In the genomic region with DNA sequence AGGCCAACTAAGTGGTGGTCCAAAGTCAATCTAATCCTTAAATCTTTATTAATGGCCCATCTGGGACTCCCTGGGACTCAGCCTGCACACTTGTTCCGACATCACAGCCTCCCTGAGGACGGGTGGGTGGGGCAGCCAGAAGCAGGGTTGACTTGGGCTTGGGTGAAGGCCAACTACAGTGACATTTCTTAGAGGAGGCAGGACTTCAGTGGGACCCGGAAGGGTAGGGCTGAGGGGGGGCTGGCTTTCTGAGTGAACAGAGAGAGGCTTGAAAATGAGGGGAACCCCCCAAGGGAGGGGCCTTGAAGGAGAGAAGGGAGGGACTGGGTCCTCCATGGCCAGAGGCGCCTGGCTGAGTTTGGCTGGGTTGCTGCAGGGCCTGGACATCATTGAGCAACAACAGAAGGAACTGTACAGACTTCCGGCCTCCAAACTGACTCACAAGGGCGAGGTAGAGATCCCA, we compare ENCODE assay signal across 12 mouse cellular contexts. TPM values are rescaled to one million over a fixed set of nuclear protein-coding genes. Genes with fewer than 3 reads are reported as not detected.
A peak's percentile ranks its signal among the peaks of the same experiment; 100 is the strongest.
DNase-seq lines count a peak whose midpoint lies in the region; ATAC-seq lines count a peak whose summit lies in the region.
"Had no signal": no experiment of that assay in that cellular context is flagged by ENCODE, and none has a peak within 500 bp of the region (broad histone marks: within the 10 kb centered on the region; RNA-seq: fewer than 3 reads in every experiment).

No protein-coding gene starts in this region.

- H3K9me3 ChIP-seq in lung, embryonic 16.5 days (ENCODE audit: control insufficient read depth, low read length) = no peaks in the 10 kb centered on the region
- H3K9me3 ChIP-seq in midbrain, embryonic 10.5 days (replicated peaks) = no peaks in the 10 kb centered on the region
- H3K9me3 ChIP-seq: forebrain, embryonic 10.5 days; limb, embryonic 12.5 days; midbrain, embryonic 12.5 days had no signal

- H3K4me3 ChIP-seq in lung, embryonic 16.5 days (ENCODE audit: low read length) = no peak overlapping the region
- no peak overlapping the region for H3K4me3 ChIP-seq in midbrain, embryonic 10.5 days
- H3K4me3 ChIP-seq: forebrain, embryonic 10.5 days; limb, embryonic 12.5 days; midbrain, embryonic 12.5 days had no signal

- peaks cover 4% of the 10 kb centered on the region for H3K4me1 ChIP-seq in lung, embryonic 16.5 days (replicated peaks; ENCODE audit: control insufficient read depth, insufficient read depth, low read length)
- no peaks in the 10 kb centered on the region for H3K4me1 ChIP-seq in midbrain, embryonic 10.5 days
- H3K4me1 ChIP-seq: midbrain, embryonic 12.5 days had no signal

- H3K27ac ChIP-seq in lung, embryonic 16.5 days (ENCODE audit: low read length) = no peak overlapping the region
- no peak overlapping the region for H3K27ac ChIP-seq in midbrain, embryonic 10.5 days (replicated peaks)
- H3K27ac ChIP-seq: forebrain, embryonic 10.5 days; limb, embryonic 12.5 days; midbrain, embryonic 12.5 days had no signal

- ATAC-seq in lung, embryonic 16.5 days (ENCODE audit: low read depth) = peak; percentile 67; the same call in 1 of the 2 replicates

- no peaks in the 10 kb centered on the region; the same call in 1 of the 2 replicates for H3K27me3 ChIP-seq in lung, embryonic 16.5 days (ENCODE audit: control insufficient read depth, insufficient read depth, low read depth, low read length)
- peaks cover 6% of the 10 kb centered on the region for H3K27me3 ChIP-seq in midbrain, embryonic 10.5 days (ENCODE audit: low read depth, poor library complexity, severe bottlenecking)

- peak; percentile 33 for DNase-seq in testis, postnatal 14 days (ENCODE audit: low spot score)
- no peak for DNase-seq in testis, postnatal 10 days (ENCODE audit: low spot score)
- DNase-seq in gastrocnemius, postnatal 36 days = peak; percentile 41 to 48
- no peak for DNase-seq in left cerebral cortex, postnatal 4 days
- DNase-seq in midbrain, embryonic 10.5 days (ENCODE audit: low spot score) = no peak
- no peak for DNase-seq in right cerebral cortex, postnatal 25 days
- DNase-seq: cerebellum, adult 11-12 months; thymus, adult 2 months had no signal

- no peaks in the 10 kb centered on the region for H3K36me3 ChIP-seq in lung, embryonic 16.5 days (ENCODE audit: control insufficient read depth, insufficient read depth, low read length)
- H3K36me3 ChIP-seq in midbrain, embryonic 10.5 days = no peaks in the 10 kb centered on the region
- H3K36me3 ChIP-seq: forebrain, embryonic 10.5 days; limb, embryonic 12.5 days; midbrain, embryonic 12.5 days had no signal

- intact Hi-C loops in gastrocnemius, postnatal 36 days (cut with DNase I) = no loop called here
- intact Hi-C loops in left cerebral cortex, postnatal 4 days (cut with DNase I) = no loop called here

- H3K4me2 ChIP-seq in lung, embryonic 16.5 days (ENCODE audit: low read depth, low read length) = no peak overlapping the region
- H3K4me2 ChIP-seq: limb, embryonic 12.5 days; midbrain, embryonic 12.5 days had no signal

- 45% methylated on average over 6 of the region's 6 CpGs for WGBS in lung, embryonic 16.5 days
- WGBS in midbrain, embryonic 10.5 days = 81% methylated on average over 6 of the region's 6 CpGs

- H3K9ac ChIP-seq in lung, embryonic 16.5 days (ENCODE audit: low read length) = no peak overlapping the region
- H3K9ac ChIP-seq: limb, embryonic 12.5 days; midbrain, embryonic 12.5 days had no signal

RNA-seq across cellular contexts. Expression of a gene that starts 22.3 kb away (rescaled TPM):
- total RNA-seq in gastrocnemius, postnatal 36 days (2021) = not detected
- polyA plus RNA-seq in lung, embryonic 16.5 days (2015; fragmentation: Nextera tagmentation; extraction: Ambion mirVana) = not detected in 2 replicates
- under 1 TPM in 1 of 2 experiments, not detected in 1; 0.24 TPM for total RNA-seq in left cerebral cortex, postnatal 4 days (2021)
- not detected in 2 replicates for polyA plus RNA-seq in midbrain, embryonic 10.5 days (2016; fragmentation: Nextera tagmentation; extraction: Ambion mirVana)
- polyA plus RNA-seq: forebrain, embryonic 10.5 days; limb, embryonic 12.5 days; midbrain, embryonic 12.5 days had no signal

RNA-seq across cellular contexts. Expression of a gene that starts 33.3 kb away (rescaled TPM):
- total RNA-seq in gastrocnemius, postnatal 36 days (2021) = 1 to 10 TPM in 1 of 2 experiments, under 1 TPM in 1; 0.54 to 1.2 TPM
- 0.40 and 1.0 TPM in 2 replicates for polyA plus RNA-seq in lung, embryonic 16.5 days (2015; fragmentation: Nextera tagmentation; extraction: Ambion mirVana)
- total RNA-seq in left cerebral cortex, postnatal 4 days (2021) = 100 to 1,000 TPM; 235 to 263 TPM
- 1.6 and 2.0 TPM in 2 replicates for polyA plus RNA-seq in midbrain, embryonic 10.5 days (2016; fragmentation: Nextera tagmentation; extraction: Ambion mirVana)

Comparison
In these comparisons a context has a peak if more than half of its experiments do, and no peak if none do; other contexts are left out.
1. DNase-seq: peak in testis, postnatal 14 days (single experiment) and gastrocnemius, postnatal 36 days (2 of 2); none in testis, postnatal 10 days (single experiment), left cerebral cortex, postnatal 4 days (single experiment), midbrain, embryonic 10.5 days (single experiment) and right cerebral cortex, postnatal 25 days (single experiment).
2. RNA of a gene that starts 33.3 kb away (total RNA-seq): 235 to 263 TPM in left cerebral cortex, postnatal 4 days; 0.54 to 1.2 TPM in gastrocnemius, postnatal 36 days; every median in the first group is over 100 times any median in the second.